Mouse (Mus musculus) liver, postnatal 0 days (tissue): ENCODE results near the gene Mboat7. TPM values are rescaled to one million over a fixed set of nuclear protein-coding genes. Genes with fewer than 3 reads are reported as not detected.

ENCODE experiments used
- ATAC-seq: fragments of 200-750 bp; cut with Nextera tagmentation; 2 replicates; pipeline ENCODE4 v1.8.0; 2017; ENCODE audit warnings: mild to moderate bottlenecking, moderate library complexity
- DNase-seq: peaks from one replicate; pipeline ENCODE4 v3.0.0-alpha.2; 2016
- H3K27ac ChIP-seq: fragments of 300-500 bp; sonication (generic); 2 replicates; pipeline ENCODE4 v1.5.1; 2014; ENCODE audit warnings: antibody characterized with exemption, moderate library complexity, mild to moderate bottlenecking, low read depth
- H3K27me3 ChIP-seq: fragments of 300-500 bp; sonication (generic); 2 replicates; pipeline ENCODE4 v1.6.1; 2014; ENCODE audit warnings: low read length, control low read depth, mixed read lengths; ENCODE audit not compliant: insufficient read depth
- H3K36me3 ChIP-seq: fragments of 300-500 bp; sonication (generic); replicated peaks from 2 replicates; pipeline ENCODE4 v1.6.1; 2014; ENCODE audit warnings: mild to moderate bottlenecking, control low read depth, low read length, moderate library complexity, mixed read lengths; ENCODE audit not compliant: insufficient read depth
- H3K4me1 ChIP-seq: fragments of 300-500 bp; sonication (generic); 2 replicates; pipeline ENCODE4 v1.6.1; 2014; ENCODE audit warnings: antibody characterized with exemption, mild to moderate bottlenecking, control low read depth; ENCODE audit not compliant: insufficient read depth
- H3K4me2 ChIP-seq: fragments of 300-500 bp; sonication (generic); 2 replicates; pipeline ENCODE4 v1.6.1; 2014; ENCODE audit warnings: low read depth, mild to moderate bottlenecking, low read length, moderate library complexity, mixed read lengths
- H3K4me3 ChIP-seq: fragments of 300-500 bp; sonication (generic); 2 replicates; pipeline ENCODE4 v1.5.1; 2014; ENCODE audit warnings: low read depth, low read length
- H3K9ac ChIP-seq: fragments of 300-500 bp; sonication (generic); replicated peaks from 2 replicates; pipeline ENCODE4 v1.6.1; 2014; ENCODE audit warnings: mild to moderate bottlenecking, moderate library complexity
- H3K9me3 ChIP-seq: fragments of 300-500 bp; sonication (generic); 2 replicates; pipeline ENCODE4 v1.6.1; 2016; ENCODE audit warnings: mild to moderate bottlenecking, control low read depth, low read length, mixed read lengths
- CTCF ChIP-seq: sonication (generic); IDR thresholded peaks from 2 replicates; pipeline ENCODE4 v1.5.1; 2016; ENCODE audit warnings: antibody characterized with exemption, low read depth
- EP300 ChIP-seq: IDR thresholded peaks from 2 replicates; pipeline ENCODE4 v1.6.1; 2016; ENCODE audit warnings: antibody characterized with exemption, low read depth, mild to moderate bottlenecking
- WGBS: fragments of 180-500 bp; shearing (Covaris S2); extraction: QIAGEN DNeasy Blood & Tissue Kit; methylation state at CpG from one replicate; pipeline ENCODE4 v1.1.7; 2014; ENCODE audit not compliant: insufficient replicate concordance; 5-methylcytosine and 5-hydroxymethylcytosine counted together
- microRNA-seq: library from miRNA; unstranded; fragments of <30 nt; microRNA quantifications from one replicate; pipeline ENCODE4, GENCODE M21; 2016
- polyA plus RNA-seq: library from polyadenylated mRNA; unstranded; fragments of >200 nt; fragmentation: Nextera tagmentation; extraction: Ambion mirVana; gene quantifications from 2 replicates; pipeline ENCODE4 v1.2.1, GENCODE M21; 2015

Mboat7 gene
- polyA plus RNA-seq, 1 experiment from 2014 or later = 14.8 TPM

GRCm38 (mm10) chr7:3629030-3629429 lies 64.3 kb downstream of the Mboat7 start:
- H3K4me3 ChIP-seq = peak overlapping the region; percentile 73
- H3K27me3 ChIP-seq = no peaks in the 10 kb centered on the region
- TF ChIP-seq EP300 = no peak
- no peak for TF ChIP-seq CTCF
- H3K4me1 ChIP-seq = peaks cover 14% of the 10 kb centered on the region
- ATAC-seq = peak; percentile 6; the same call in 1 of the 2 replicates
- H3K4me2 ChIP-seq = peak overlapping the region; percentile 83
- H3K27ac ChIP-seq = peak overlapping the region; percentile 93
- peaks cover 19% of the 10 kb centered on the region for H3K36me3 ChIP-seq
- DNase-seq = no peak
- H3K9me3 ChIP-seq = no peaks in the 10 kb centered on the region
- H3K9ac ChIP-seq = peak overlapping the region; percentile 77
- WGBS = 35% methylated on average over 4 of the region's 4 CpGs

Small RNA genes lying within 50 kb of the gene (microRNA-seq; reads per million reads assigned to microRNA genes)
- gene Mir3572 = 2.4 reads per million

Other genes with a start within 250 kb of the Mboat7 start
- gene Tarm1, start 190.9 kb downstream of the Mboat7 start, polyA plus RNA-seq = 0.24 and 0.41 TPM in 2 replicates
- 0.12 TPM in 1 of 2 replicates, not detected in the other for gene Oscar, start 77.4 kb downstream of the Mboat7 start, polyA plus RNA-seq
- gene Ndufa3, start 76.2 kb downstream of the Mboat7 start, polyA plus RNA-seq = 385 and 415 TPM in 2 replicates
- gene Tfpt, start 63.6 kb downstream of the Mboat7 start, polyA plus RNA-seq = 8.8 and 9.8 TPM in 2 replicates
- 20.8 and 24.9 TPM in 2 replicates for gene Prpf31, start 63.5 kb downstream of the Mboat7 start, polyA plus RNA-seq
- 12.9 and 13.7 TPM in 2 replicates for gene Cnot3, start 48.3 kb downstream of the Mboat7 start, polyA plus RNA-seq
- gene Leng1, start 27.7 kb downstream of the Mboat7 start, polyA plus RNA-seq = 7.0 and 7.8 TPM in 2 replicates
- 4.7 and 5.0 TPM in 2 replicates for gene Tmc4, start 16.0 kb downstream of the Mboat7 start, polyA plus RNA-seq
- 46.1 and 50.9 TPM in 2 replicates for gene Tsen34, start 660 bp downstream of the Mboat7 start, polyA plus RNA-seq
- gene Rps9, start 10.5 kb upstream of the Mboat7 start, polyA plus RNA-seq = 859 and 872 TPM in 2 replicates
- 5.6 and 7.0 TPM in 2 replicates for gene Pirb, start 26.9 kb upstream of the Mboat7 start, polyA plus RNA-seq
- gene Gm15448, start 132.2 kb upstream of the Mboat7 start, polyA plus RNA-seq = 0.12 TPM in 1 of 2 replicates, not detected in the other
- gene Pira2, start 151.5 kb upstream of the Mboat7 start, polyA plus RNA-seq = 2.0 and 2.8 TPM in 2 replicates
- gene Gm14548, start 204.6 kb upstream of the Mboat7 start, polyA plus RNA-seq = 1.4 and 1.6 TPM in 2 replicates
- 0.73 and 1.2 TPM in 2 replicates for gene Lilra6, start 222.0 kb upstream of the Mboat7 start, polyA plus RNA-seq